Mouse (Mus musculus) spleen, adult 12 weeks (tissue): ENCODE data around the gene B4galnt3.

Experiments used
- DNase-seq: peaks from one replicate; pipeline ENCODE4 v3.0.0; 2022; ENCODE audit warnings: low spot score

B4galnt3 gene

GRCm38 (mm10) chr6:120274887-120275286, 19.5 kb downstream of the B4galnt3 start:
- DNase-seq = no peak

DNA sequence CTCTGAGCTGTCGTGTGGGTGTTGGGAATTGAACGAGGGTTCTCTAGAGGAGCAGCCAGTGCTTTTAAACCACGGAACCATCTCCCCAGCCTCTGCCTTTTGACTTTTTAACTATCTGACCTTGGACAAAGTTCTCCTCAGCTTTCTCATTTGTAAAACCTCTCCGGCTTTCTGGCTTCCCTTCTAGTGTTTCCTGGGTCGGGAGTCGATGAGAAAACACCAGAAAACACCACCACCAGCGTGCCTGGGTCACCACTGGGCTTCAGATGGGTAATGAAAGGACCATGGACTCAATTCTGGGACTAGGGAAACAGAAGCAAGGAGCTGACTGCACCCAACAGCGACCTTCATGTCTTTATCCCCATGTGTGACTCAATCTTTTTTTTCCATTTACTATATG, 20.2 kb downstream of the B4galnt3 start:
- no peak for DNase-seq

- no peak for DNase-seq
Observed at GRCm38 (mm10) chr6:120264151-120264550, 30.2 kb downstream of the B4galnt3 start.

DNA sequence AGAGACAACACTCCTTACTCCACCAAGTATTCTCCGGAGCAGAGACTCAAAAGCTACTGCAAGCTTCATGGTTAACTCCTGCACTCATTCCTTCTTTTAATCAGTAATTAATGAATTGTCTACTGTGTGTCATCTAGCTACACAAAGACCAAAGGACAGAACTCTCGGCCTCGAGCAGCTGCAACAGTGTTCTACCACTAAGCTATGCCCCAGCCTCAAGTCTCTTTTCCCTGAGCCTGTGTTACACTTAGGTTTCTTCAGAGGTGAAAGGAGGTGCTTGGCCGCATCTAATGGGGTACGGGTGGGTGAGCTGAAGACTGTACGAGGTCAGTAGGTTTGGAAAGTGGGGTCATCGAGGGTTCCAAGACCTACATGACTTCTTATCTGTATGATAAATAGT, 30.8 kb downstream of the B4galnt3 start:
- no peak for DNase-seq

- DNase-seq = no peak
Observed at GRCm38 (mm10) chr6:120262886-120263531, 31.4 kb downstream of the B4galnt3 start.

- no peak for DNase-seq
Observed at GRCm38 (mm10) chr6:120259481-120259880, 34.9 kb downstream of the B4galnt3 start.

GRCm38 (mm10) chr6:120256431-120256935, 37.9 kb downstream of the B4galnt3 start:
- no peak for DNase-seq

GRCm38 (mm10) chr6:120255701-120256100, 38.7 kb downstream of the B4galnt3 start:
- no peak for DNase-seq

- no peak for DNase-seq
Observed at GRCm38 (mm10) chr6:120255144-120255543, 39.2 kb downstream of the B4galnt3 start.

DNA sequence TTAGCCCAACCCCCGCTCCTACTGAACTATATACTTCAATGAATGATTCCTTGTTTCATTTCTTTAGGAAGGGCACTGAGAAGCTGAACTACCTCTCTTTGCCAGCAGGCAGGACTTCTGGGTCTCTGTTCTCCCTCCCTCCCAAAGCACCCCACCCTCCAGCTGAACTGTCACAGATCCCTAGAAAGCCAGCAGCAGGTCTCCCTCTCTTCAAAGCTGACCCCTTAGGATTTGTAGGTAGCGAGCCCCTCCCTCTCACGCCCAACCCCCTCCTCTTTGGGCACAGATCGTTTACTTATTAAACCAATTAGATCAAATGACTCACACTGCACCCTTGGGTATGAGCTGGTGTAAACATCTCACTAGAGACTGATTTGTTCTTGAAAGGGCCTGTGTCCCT, 39.7 kb downstream of the B4galnt3 start:
- no peak for DNase-seq

GRCm38 (mm10) chr6:120252741-120253140, 41.6 kb downstream of the B4galnt3 start:
- no peak for DNase-seq

DNA sequence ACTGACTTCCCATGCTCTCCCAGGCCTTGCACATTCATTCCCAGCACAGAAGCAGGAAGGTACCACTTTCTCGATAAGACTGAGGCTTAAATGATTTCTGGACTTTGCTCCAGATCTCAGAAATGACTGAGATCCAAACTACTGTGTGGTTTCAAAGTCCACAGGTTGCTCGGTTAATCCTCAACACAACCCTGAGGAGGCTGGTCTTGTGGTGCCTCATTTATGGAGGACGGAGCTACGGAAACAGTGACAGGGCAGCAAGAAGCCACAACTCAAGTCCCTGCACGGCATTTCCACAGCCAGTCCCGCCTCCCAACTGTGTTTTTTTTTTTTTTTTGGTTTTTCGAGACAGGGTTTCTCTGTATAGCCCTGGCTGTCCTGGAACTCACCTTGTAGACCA, 43.3 kb downstream of the B4galnt3 start:
- DNase-seq = no peak

- DNase-seq = no peak
Observed at GRCm38 (mm10) chr6:120249831-120250230, 44.5 kb downstream of the B4galnt3 start.

GRCm38 (mm10) chr6:120246676-120247075, 47.7 kb downstream of the B4galnt3 start:
- no peak for DNase-seq

GRCm38 (mm10) chr6:120243250-120243649, 51.1 kb downstream of the B4galnt3 start:
- DNase-seq = no peak

GRCm38 (mm10) chr6:120242530-120242929, 51.8 kb downstream of the B4galnt3 start:
- DNase-seq = no peak

- no peak for DNase-seq
Observed at GRCm38 (mm10) chr6:120241453-120241852, 52.9 kb downstream of the B4galnt3 start.

GRCm38 (mm10) chr6:120240461-120240860, 53.9 kb downstream of the B4galnt3 start:
- no peak for DNase-seq

GRCm38 (mm10) chr6:120235874-120236273, 58.5 kb downstream of the B4galnt3 start:
- no peak for DNase-seq

DNA sequence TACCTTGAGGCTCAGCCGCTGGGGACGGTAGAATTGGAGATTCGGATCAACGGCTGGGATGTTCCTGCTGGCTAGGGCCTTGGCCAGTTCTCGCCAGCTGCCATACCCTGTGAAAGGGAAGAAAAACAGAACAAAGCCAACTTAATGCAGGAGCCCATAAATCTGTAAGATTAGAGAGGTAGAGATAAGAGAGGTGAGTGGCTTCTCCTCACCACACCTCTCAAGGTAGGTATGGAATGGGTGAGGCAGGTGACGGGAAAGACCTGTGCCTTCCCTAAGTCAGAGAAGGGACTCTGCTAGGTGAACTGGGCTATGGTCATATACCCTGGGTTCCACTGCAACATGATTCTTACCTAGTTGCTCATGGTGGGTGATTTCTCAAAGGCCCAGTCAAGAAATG, 61.5 kb downstream of the B4galnt3 start:
- DNase-seq = no peak

- DNase-seq = no peak
Observed at GRCm38 (mm10) chr6:120230441-120230840, 63.9 kb downstream of the B4galnt3 start.

- no peak for DNase-seq
Observed at GRCm38 (mm10) chr6:120229806-120230205, 64.6 kb downstream of the B4galnt3 start.

DNA sequence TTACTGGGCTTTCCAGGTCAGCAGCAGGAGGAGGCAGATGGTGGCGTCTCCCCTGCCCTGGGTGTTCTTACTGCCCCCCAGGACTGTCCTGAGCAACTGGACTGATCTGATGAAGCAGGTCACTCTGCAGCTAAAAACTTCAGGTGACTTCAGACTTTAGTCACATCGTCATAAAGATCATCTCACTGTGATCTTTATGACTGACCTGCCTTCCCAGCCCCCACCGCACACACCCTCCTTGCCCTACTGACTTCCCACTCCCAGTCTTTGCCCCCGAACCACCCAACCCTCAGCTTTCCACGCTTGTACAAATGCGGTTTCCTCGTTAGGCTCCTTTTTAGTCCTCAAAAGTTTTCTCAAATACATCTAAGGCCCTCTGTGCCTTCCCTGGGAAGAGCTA, 67.3 kb downstream of the B4galnt3 start:
- no peak for DNase-seq

- DNase-seq = no peak
Observed at GRCm38 (mm10) chr6:120225355-120225754, 69.0 kb downstream of the B4galnt3 start.
